Mouse (Mus musculus) lung, embryonic 16.5 days (tissue): ENCODE data around the gene Olfr90. TPM values are rescaled to one million over a fixed set of nuclear protein-coding genes. Genes with fewer than 3 reads are reported as not detected.

Source experiments
- ATAC-seq: fragments of 200-750 bp; cut with Nextera tagmentation; 2 replicates; pipeline ENCODE4 v1.8.0; 2017; ENCODE audit warnings: low read depth, mild to moderate bottlenecking, moderate library complexity
- H3K27ac ChIP-seq: fragments of 300-500 bp; sonication (generic); 2 replicates; pipeline ENCODE4 v1.5.1; 2014; ENCODE audit warnings: mild to moderate bottlenecking, control low read depth, low read length
- H3K27me3 ChIP-seq: fragments of 300-500 bp; sonication (generic); 2 replicates; pipeline ENCODE4 v1.6.1; 2014; ENCODE audit warnings: low read depth, low read length, mixed read lengths; ENCODE audit not compliant: control insufficient read depth, insufficient read depth
- H3K36me3 ChIP-seq: fragments of 300-500 bp; sonication (generic); 2 replicates; pipeline ENCODE4 v1.6.1; 2014; ENCODE audit warnings: low read length; ENCODE audit not compliant: control insufficient read depth, insufficient read depth
- H3K4me1 ChIP-seq: fragments of 300-500 bp; sonication (generic); replicated peaks from 2 replicates; pipeline ENCODE4 v1.6.1; 2014; ENCODE audit warnings: low read length, mixed read lengths; ENCODE audit not compliant: control insufficient read depth, insufficient read depth
- H3K4me2 ChIP-seq: fragments of 300-500 bp; sonication (generic); 2 replicates; pipeline ENCODE4 v1.6.1; 2014; ENCODE audit warnings: low read depth, low read length, control low read depth
- H3K4me3 ChIP-seq: fragments of 300-500 bp; sonication (generic); 2 replicates; pipeline ENCODE4 v1.5.1; 2014; ENCODE audit warnings: mild to moderate bottlenecking, low read length, control low read depth
- H3K9ac ChIP-seq: fragments of 300-500 bp; sonication (generic); 2 replicates; pipeline ENCODE4 v1.6.1; 2014; ENCODE audit warnings: low read length, control low read depth
- H3K9me3 ChIP-seq: fragments of 300-500 bp; sonication (generic); 2 replicates; pipeline ENCODE4 v1.6.1; 2016; ENCODE audit warnings: low read length; ENCODE audit not compliant: control insufficient read depth
- WGBS: fragments of 180-500 bp; shearing (Covaris S2); extraction: QIAGEN DNeasy Blood & Tissue Kit; methylation state at CpG from one replicate; pipeline ENCODE4 v1.1.7; 2014; 5-methylcytosine and 5-hydroxymethylcytosine counted together
- polyA plus RNA-seq: library from polyadenylated mRNA; unstranded; fragments of >200 nt; fragmentation: Nextera tagmentation; extraction: Ambion mirVana; gene quantifications from 2 replicates; pipeline ENCODE4 v1.2.1, GENCODE M21; 2015

Olfr90 gene
- polyA plus RNA-seq, 1 experiment from 2014 or later = not detected

GRCm38 (mm10) chr17:37049570-37050310 is 38.6 kb downstream of the Olfr90 start:
- Histone ChIP-seq H3K9me3 (no peaks in the 10 kb centered on the region), H3K4me2 (peak overlapping the region; percentile 81), H3K27me3 (peaks cover 6% of the 10 kb centered on the region; the same call in 1 of the 2 replicates), H3K4me3 (peak overlapping the region; percentile 59), H3K4me1 (peaks cover 26% of the 10 kb centered on the region), H3K36me3 (0 out of 2 replicates have a peak, but pooled peaks cover 3% of the 10 kb centered on the region), H3K27ac (no peak overlapping the region), H3K9ac (peak overlapping the region; percentile 71)
- ATAC-seq = 0 out of 2 replicates have a peak, but pooled peaks have one; percentile 0
- WGBS = 8% methylated on average over 39 of the region's 39 CpGs

DNA sequence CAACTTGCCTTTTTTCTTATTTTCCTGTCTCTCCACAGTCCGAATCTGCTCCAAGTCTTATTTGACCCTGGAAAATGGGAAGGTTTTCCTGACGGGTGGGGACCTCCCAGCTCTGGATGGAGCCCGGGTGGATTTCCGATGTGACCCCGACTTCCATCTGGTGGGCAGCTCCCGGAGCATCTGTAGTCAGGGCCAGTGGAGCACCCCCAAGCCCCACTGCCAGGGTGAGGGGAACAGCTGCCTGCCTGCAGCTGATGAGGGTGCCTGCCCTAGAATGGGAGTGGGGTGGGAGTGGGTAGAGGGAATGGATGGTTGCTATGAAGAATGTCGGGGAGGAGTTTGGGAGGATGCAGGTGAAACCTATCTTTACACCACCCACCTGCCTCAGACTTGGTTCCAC is 39.9 kb downstream of the Olfr90 start:
- Histone ChIP-seq H3K4me2 (no peak overlapping the region), H3K9ac (no peak overlapping the region), H3K27ac (no peak overlapping the region), H3K4me3 (no peak overlapping the region), H3K9me3 (no peaks in the 10 kb centered on the region), H3K27me3 (peaks cover 6% of the 10 kb centered on the region; the same call in 1 of the 2 replicates), H3K4me1 (peaks cover 26% of the 10 kb centered on the region), H3K36me3 (no peaks in the 10 kb centered on the region)
- 70% methylated on average over 7 of the region's 7 CpGs for WGBS
- no peak for ATAC-seq

GRCm38 (mm10) chr17:37047981-37048380 is 40.3 kb downstream of the Olfr90 start:
- no peak overlapping the region for H3K4me2 ChIP-seq
- no peak overlapping the region for H3K4me3 ChIP-seq
- peaks cover 26% of the 10 kb centered on the region for H3K4me1 ChIP-seq
- peaks cover 6% of the 10 kb centered on the region; the same call in 1 of the 2 replicates for H3K27me3 ChIP-seq
- no peaks in the 10 kb centered on the region for H3K36me3 ChIP-seq
- no peaks in the 10 kb centered on the region for H3K9me3 ChIP-seq
- 26% methylated on average over 3 of the region's 3 CpGs for WGBS
- H3K27ac ChIP-seq = no peak overlapping the region
- ATAC-seq = no peak
- H3K9ac ChIP-seq = no peak overlapping the region

GRCm38 (mm10) chr17:37047332-37047976 is 40.8 kb downstream of the Olfr90 start:
- Histone ChIP-seq H3K4me3 (no peak overlapping the region; the same call in 1 of the 2 replicates), H3K4me2 (peak overlapping the region; percentile 96), H3K9ac (no peak overlapping the region), H3K9me3 (no peaks in the 10 kb centered on the region), H3K27ac (no peak overlapping the region), H3K4me1 (peaks cover 26% of the 10 kb centered on the region), H3K36me3 (no peaks in the 10 kb centered on the region), H3K27me3 (peaks cover 6% of the 10 kb centered on the region; the same call in 1 of the 2 replicates)
- WGBS = 24% methylated on average over 19 of the region's 19 CpGs
- no peak for ATAC-seq

DNA sequence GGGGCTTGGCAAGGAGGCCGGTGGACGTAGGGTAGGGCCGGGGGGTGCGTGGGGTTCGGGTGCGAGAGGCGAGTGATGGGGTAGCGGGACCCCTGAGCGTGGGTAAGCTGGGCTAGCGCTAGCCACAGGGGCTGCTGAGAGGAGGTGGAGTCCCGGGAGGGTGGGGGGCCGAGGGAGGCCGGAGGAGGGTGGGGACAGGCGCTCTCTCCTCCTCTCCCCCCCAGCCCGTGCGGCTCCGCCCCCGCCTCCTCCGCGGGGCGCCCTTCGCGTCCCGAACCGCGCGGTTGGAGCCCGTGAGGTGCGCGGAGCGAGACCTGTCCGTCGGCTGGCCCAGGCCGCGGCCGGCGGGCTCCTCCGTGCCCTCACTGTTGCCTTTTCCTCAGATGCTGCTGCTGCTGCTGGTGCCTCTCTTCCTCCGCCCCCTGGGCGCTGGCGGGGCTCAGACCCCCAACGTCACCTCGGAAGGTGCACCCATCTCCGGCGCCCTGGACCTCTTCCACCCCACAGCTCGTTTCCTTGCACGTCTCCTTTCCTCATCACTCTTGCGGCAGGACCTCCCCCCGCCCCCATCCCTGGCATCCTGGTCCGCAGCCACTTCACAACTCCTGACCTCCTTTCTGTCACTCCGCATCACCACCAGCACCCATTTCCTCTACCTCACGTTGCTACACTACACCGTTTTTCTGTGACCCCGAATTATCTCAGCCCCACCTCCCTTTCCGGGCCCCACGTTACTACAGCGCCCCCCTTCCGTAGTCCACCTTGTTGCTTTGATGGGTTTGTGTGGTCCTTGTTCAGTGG is 41.8 kb downstream of the Olfr90 start:
- Histone ChIP-seq H3K27ac (peak overlapping the region; percentile 61), H3K36me3 (no peaks in the 10 kb centered on the region), H3K27me3 (peaks cover 6% of the 10 kb centered on the region; the same call in 1 of the 2 replicates), H3K9me3 (no peaks in the 10 kb centered on the region), H3K9ac (peak overlapping the region; percentile 92), H3K4me3 (peak overlapping the region; percentile 92), H3K4me2 (peak overlapping the region; percentile 96), H3K4me1 (peaks cover 26% of the 10 kb centered on the region)
- ATAC-seq = peak; percentile 83
- under 1% methylated on average over 50 of the region's 58 CpGs for WGBS

- peak within 1 kb of the TSS; percentile 92 for H3K4me3 ChIP-seq
- under 1% methylated on average over 43 of the region's 55 CpGs for WGBS
- H3K9ac ChIP-seq = peak within 1 kb of the TSS; percentile 92
- peak within 1 kb of the TSS; percentile 61 for H3K27ac ChIP-seq
- H3K9me3 ChIP-seq = no peaks in the 10 kb centered on the region
- no peaks in the 10 kb centered on the region for H3K36me3 ChIP-seq
- H3K4me1 ChIP-seq = peaks cover 26% of the 10 kb centered on the region
- ATAC-seq = peak; percentile 93
- peaks cover 6% of the 10 kb centered on the region; the same call in 1 of the 2 replicates for H3K27me3 ChIP-seq
- H3K4me2 ChIP-seq = peak within 1 kb of the TSS; percentile 96
Observed at GRCm38 (mm10) chr17:37045611-37046311, 42.5 kb downstream of the Olfr90 start, which contains the start of gene Gabbr1. Gene Gabbr1 (plus strand): TSS chr17:37045966.

DNA sequence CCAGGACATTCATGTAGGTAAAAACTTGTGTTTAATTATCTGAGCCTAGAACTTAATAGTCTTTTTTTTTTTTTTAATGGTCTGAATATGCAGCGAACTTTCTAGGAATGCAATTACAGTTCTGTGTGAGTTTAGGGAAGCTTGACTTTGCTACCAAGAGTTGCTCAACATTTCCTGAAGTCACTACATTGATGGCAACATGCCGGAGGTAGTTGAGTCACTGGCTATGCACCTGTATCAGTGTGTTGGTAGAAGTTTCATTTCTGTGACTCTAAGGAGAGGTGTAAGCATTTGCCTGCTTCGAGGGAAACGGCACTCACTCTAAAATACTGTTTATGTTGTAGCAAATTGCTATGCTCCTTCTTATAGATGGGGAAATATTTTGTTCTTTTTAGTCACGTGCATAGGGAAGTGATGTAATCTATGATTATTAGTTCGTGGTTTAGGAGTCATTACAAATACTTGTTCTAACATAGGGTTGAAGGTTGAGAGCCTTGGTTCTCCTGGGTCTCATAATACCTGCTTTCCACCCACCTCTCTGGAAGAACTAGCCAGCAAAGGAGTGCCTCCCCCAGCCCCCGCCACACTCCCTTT is 43.6 kb downstream of the Olfr90 start:
- H3K4me1 ChIP-seq = peaks cover 21% of the 10 kb centered on the region
- H3K4me2 ChIP-seq = peak overlapping the region; percentile 96
- no peaks in the 10 kb centered on the region for H3K9me3 ChIP-seq
- peak overlapping the region; percentile 92 for H3K9ac ChIP-seq
- peaks cover 6% of the 10 kb centered on the region; the same call in 1 of the 2 replicates for H3K27me3 ChIP-seq
- WGBS = 52% methylated on average over 7 of the region's 7 CpGs
- H3K4me3 ChIP-seq = peak overlapping the region; percentile 92
- no peaks in the 10 kb centered on the region for H3K36me3 ChIP-seq
- no peak for ATAC-seq
- H3K27ac ChIP-seq = no peak overlapping the region

GRCm38 (mm10) chr17:37039127-37039894 is 49.0 kb downstream of the Olfr90 start:
- Histone ChIP-seq H3K9ac (no peak overlapping the region), H3K27me3 (no peaks in the 10 kb centered on the region), H3K4me3 (no peak overlapping the region), H3K9me3 (no peaks in the 10 kb centered on the region), H3K27ac (no peak overlapping the region), H3K36me3 (no peaks in the 10 kb centered on the region), H3K4me2 (no peak overlapping the region), H3K4me1 (no peaks in the 10 kb centered on the region)
- WGBS = 65% methylated on average over 2 of the region's 2 CpGs
- no peak for ATAC-seq
